Comparison of ENCODE assay signal across 8 mouse cellular contexts in genomic region chr2:30985111-30986020, GRCm38 (mm10). TPM values are rescaled to one million over a fixed set of nuclear protein-coding genes. Genes with fewer than 3 reads are reported as not detected.
DNase-seq lines count a peak whose midpoint lies in the region; ATAC-seq and TF ChIP-seq lines count a peak whose summit lies in the region.
"Had no signal": no experiment of that assay in that cellular context is flagged by ENCODE, and none has a peak within 500 bp of the region (broad histone marks: within the 10 kb centered on the region; RNA-seq: fewer than 3 reads in every experiment).

No protein-coding gene starts in this region.

- no peaks in the 10 kb centered on the region for H3K27me3 ChIP-seq in heart, embryonic 16.5 days (ENCODE audit: control insufficient read depth, insufficient read depth, low read length)
- H3K27me3 ChIP-seq in liver, embryonic 11.5 days (replicated peaks; ENCODE audit: control insufficient read depth, insufficient read depth, low read length) = no peaks in the 10 kb centered on the region
- no peaks in the 10 kb centered on the region for H3K27me3 ChIP-seq in splenic B cell, adult 2 months (ENCODE audit: control insufficient read depth, insufficient read depth, low read length, poor library complexity, severe bottlenecking)
- H3K27me3 ChIP-seq in forebrain, postnatal 0 days (ENCODE audit: insufficient read depth, low read length) = no peaks in the 10 kb centered on the region

- DNase-seq in right cerebral cortex, adult 18-20 months = peak; percentile 58
- DNase-seq in right cerebral cortex, postnatal 4 days = no peak
- peak; percentile 94 for DNase-seq in adrenal gland, adult 2 months
- peak; percentile 54 for DNase-seq in liver, embryonic 11.5 days (ENCODE audit: low spot score)
- peak; percentile 34 for DNase-seq in splenic B cell, adult 2 months (ENCODE audit: low read depth, low spot score)
- DNase-seq in forebrain, postnatal 0 days = no peak

- H3K27ac ChIP-seq in heart, embryonic 16.5 days (ENCODE audit: low read length) = no peak overlapping the region
- no peak overlapping the region for H3K27ac ChIP-seq in liver, embryonic 11.5 days (ENCODE audit: low read depth, low read length)
- H3K27ac ChIP-seq in forebrain, postnatal 0 days (ENCODE audit: low read depth, low read length) = no peak overlapping the region
- H3K27ac ChIP-seq: heart, adult 2 months had no signal

- no peaks in the 10 kb centered on the region for H3K36me3 ChIP-seq in heart, embryonic 16.5 days (ENCODE audit: control insufficient read depth, insufficient read depth)
- H3K36me3 ChIP-seq in liver, embryonic 11.5 days (ENCODE audit: control insufficient read depth, insufficient read depth, low read length) = no peaks in the 10 kb centered on the region
- 0 out of 2 replicates have a peak, but pooled peaks cover 2% of the 10 kb centered on the region for H3K36me3 ChIP-seq in splenic B cell, adult 2 months (ENCODE audit: control insufficient read depth, insufficient read depth, low read length, poor library complexity, severe bottlenecking)
- H3K36me3 ChIP-seq in forebrain, postnatal 0 days (ENCODE audit: insufficient read depth) = no peaks in the 10 kb centered on the region

- peaks cover 25% of the 10 kb centered on the region for H3K4me1 ChIP-seq in heart, embryonic 16.5 days (ENCODE audit: control insufficient read depth, insufficient read depth, low read length)
- H3K4me1 ChIP-seq in liver, embryonic 11.5 days (replicated peaks; ENCODE audit: control insufficient read depth, insufficient read depth, low read length) = peaks cover 18% of the 10 kb centered on the region
- peaks cover 7% of the 10 kb centered on the region; the same call in 1 of the 2 replicates for H3K4me1 ChIP-seq in forebrain, postnatal 0 days (ENCODE audit: insufficient read depth)

- H3K4me2 ChIP-seq in heart, embryonic 16.5 days (ENCODE audit: low read depth, low read length) = peak overlapping the region; percentile 22; the same call in 1 of the 2 replicates
- peak overlapping the region; percentile 56 for H3K4me2 ChIP-seq in liver, embryonic 11.5 days
- H3K4me2 ChIP-seq in forebrain, postnatal 0 days (ENCODE audit: low read depth) = no peak overlapping the region

- 28% methylated on average over 17 of the region's 17 CpGs for WGBS in heart, embryonic 16.5 days
- WGBS in liver, embryonic 11.5 days = 23% methylated on average over 17 of the region's 17 CpGs
- WGBS in forebrain, postnatal 0 days = 31% methylated on average over 17 of the region's 17 CpGs

- no peak for TF ChIP-seq CTCF in forebrain, postnatal 0 days (IDR thresholded peaks at IDR 0.05; ENCODE audit: low read depth)

- peak overlapping the region; percentile 43; the same call in 1 of the 2 replicates for H3K9ac ChIP-seq in heart, embryonic 16.5 days (ENCODE audit: low read length)
- H3K9ac ChIP-seq in liver, embryonic 11.5 days (ENCODE audit: low read depth, low read length) = peak overlapping the region; percentile 42; the same call in 1 of the 2 replicates
- H3K9ac ChIP-seq in forebrain, postnatal 0 days = no peak overlapping the region

- no peak for ATAC-seq in heart, embryonic 16.5 days (replicated peaks; ENCODE audit: extremely low read depth, insufficient read depth, low FRiP score)
- no peak for ATAC-seq in liver, embryonic 11.5 days (replicated peaks; ENCODE audit: low FRiP score)
- ATAC-seq in forebrain, postnatal 0 days = no peak

- H3K9me3 ChIP-seq in heart, embryonic 16.5 days (replicated peaks; ENCODE audit: control insufficient read depth, low read length) = no peaks in the 10 kb centered on the region
- no peaks in the 10 kb centered on the region for H3K9me3 ChIP-seq in liver, embryonic 11.5 days (ENCODE audit: control insufficient read depth, low read length)
- H3K9me3 ChIP-seq in forebrain, postnatal 0 days (ENCODE audit: low read length) = no peaks in the 10 kb centered on the region

- H3K4me3 ChIP-seq in heart, embryonic 16.5 days (ENCODE audit: low read length) = no peak overlapping the region
- H3K4me3 ChIP-seq in liver, embryonic 11.5 days (ENCODE audit: low read depth, low read length) = no peak overlapping the region
- no peak overlapping the region for H3K4me3 ChIP-seq in forebrain, postnatal 0 days (ENCODE audit: low read depth, low read length)
- H3K4me3 ChIP-seq: heart, adult 2 months had no signal

RNA-seq across cellular contexts. Expression of gene Usp20, which starts 3.3 kb away (rescaled TPM):
- total RNA-seq in adrenal gland, adult 2 months (2021) = 10 to 100 TPM; 24.2 to 38.1 TPM
- polyA plus RNA-seq in adrenal gland, adult 2 months (2012; rRNA removed) = 21.1 and 32.9 TPM in 2 replicates
- polyA plus RNA-seq in heart, embryonic 16.5 days (2015; fragmentation: Nextera tagmentation; extraction: Ambion mirVana) = 41.7 and 49.3 TPM in 2 replicates
- 11.5 and 12.9 TPM in 2 replicates for polyA plus RNA-seq in liver, embryonic 11.5 days (2014; fragmentation: Nextera tagmentation; extraction: Ambion mirVana)
- total RNA-seq in forebrain, postnatal 0 days (2014; rRNA removed) = 37.9 and 38.1 TPM in 2 replicates
- 23.7 and 31.9 TPM in 2 replicates for polyA plus RNA-seq in forebrain, postnatal 0 days (2015; fragmentation: Nextera tagmentation; extraction: Ambion mirVana)

RNA-seq across cellular contexts. Expression of gene BC005624, which starts 3.4 kb away (rescaled TPM):
- total RNA-seq in adrenal gland, adult 2 months (2021) = 10 to 100 TPM; 45.3 to 50.7 TPM
- 5.6 and 7.8 TPM in 2 replicates for polyA plus RNA-seq in adrenal gland, adult 2 months (2012; rRNA removed)
- 38.1 and 42.5 TPM in 2 replicates for polyA plus RNA-seq in heart, embryonic 16.5 days (2015; fragmentation: Nextera tagmentation; extraction: Ambion mirVana)
- polyA plus RNA-seq in liver, embryonic 11.5 days (2014; fragmentation: Nextera tagmentation; extraction: Ambion mirVana) = 51.6 and 53.5 TPM in 2 replicates
- 43.3 and 47.1 TPM in 2 replicates for total RNA-seq in forebrain, postnatal 0 days (2014; rRNA removed)
- 76.1 and 84.6 TPM in 2 replicates for polyA plus RNA-seq in forebrain, postnatal 0 days (2015; fragmentation: Nextera tagmentation; extraction: Ambion mirVana)

RNA-seq across cellular contexts. Expression of gene Tor1a, which starts 17.6 kb away (rescaled TPM):
- total RNA-seq in adrenal gland, adult 2 months (2021) = 10 to 100 TPM; 33.5 to 37.5 TPM
- 57.0 and 60.9 TPM in 2 replicates for polyA plus RNA-seq in adrenal gland, adult 2 months (2012; rRNA removed)
- 50.9 and 53.0 TPM in 2 replicates for polyA plus RNA-seq in heart, embryonic 16.5 days (2015; fragmentation: Nextera tagmentation; extraction: Ambion mirVana)
- 71.7 and 73.2 TPM in 2 replicates for polyA plus RNA-seq in liver, embryonic 11.5 days (2014; fragmentation: Nextera tagmentation; extraction: Ambion mirVana)
- total RNA-seq in forebrain, postnatal 0 days (2014; rRNA removed) = 53.6 and 71.6 TPM in 2 replicates
- polyA plus RNA-seq in forebrain, postnatal 0 days (2015; fragmentation: Nextera tagmentation; extraction: Ambion mirVana) = 97.3 and 105 TPM in 2 replicates

RNA-seq across cellular contexts. Expression of gene Tor1b, which starts 32.6 kb away (rescaled TPM):
- 10 to 100 TPM; 49.6 to 51.2 TPM for total RNA-seq in adrenal gland, adult 2 months (2021)
- 61.7 and 81.7 TPM in 2 replicates for polyA plus RNA-seq in adrenal gland, adult 2 months (2012; rRNA removed)
- 22.8 and 26.3 TPM in 2 replicates for polyA plus RNA-seq in heart, embryonic 16.5 days (2015; fragmentation: Nextera tagmentation; extraction: Ambion mirVana)
- 27.2 and 31.6 TPM in 2 replicates for polyA plus RNA-seq in liver, embryonic 11.5 days (2014; fragmentation: Nextera tagmentation; extraction: Ambion mirVana)
- 30.4 and 40.0 TPM in 2 replicates for total RNA-seq in forebrain, postnatal 0 days (2014; rRNA removed)
- polyA plus RNA-seq in forebrain, postnatal 0 days (2015; fragmentation: Nextera tagmentation; extraction: Ambion mirVana) = 14.5 and 16.9 TPM in 2 replicates

RNA-seq across cellular contexts. Expression of gene Ptges, which starts 55.7 kb away (rescaled TPM):
- total RNA-seq in adrenal gland, adult 2 months (2021) = 10 to 100 TPM; 25.4 to 34.1 TPM
- 37.9 and 73.5 TPM in 2 replicates for polyA plus RNA-seq in adrenal gland, adult 2 months (2012; rRNA removed)
- polyA plus RNA-seq in heart, embryonic 16.5 days (2015; fragmentation: Nextera tagmentation; extraction: Ambion mirVana) = 1.8 and 2.8 TPM in 2 replicates
- 0.92 and 0.97 TPM in 2 replicates for polyA plus RNA-seq in liver, embryonic 11.5 days (2014; fragmentation: Nextera tagmentation; extraction: Ambion mirVana)
- total RNA-seq in forebrain, postnatal 0 days (2014; rRNA removed) = 4.2 and 6.3 TPM in 2 replicates
- polyA plus RNA-seq in forebrain, postnatal 0 days (2015; fragmentation: Nextera tagmentation; extraction: Ambion mirVana) = 4.8 TPM in 2 replicates

Comparison
In these comparisons a context has a peak if more than half of its experiments do, and no peak if none do; other contexts are left out.
1. DNase-seq: peak in right cerebral cortex, adult 18-20 months (single experiment), adrenal gland, adult 2 months (single experiment), liver, embryonic 11.5 days (single experiment) and splenic B cell, adult 2 months (single experiment); none in right cerebral cortex, postnatal 4 days (single experiment) and forebrain, postnatal 0 days (single experiment).